Mouse (Mus musculus): Measurements from ENCODE around the gene Zswim8.

DNA sequence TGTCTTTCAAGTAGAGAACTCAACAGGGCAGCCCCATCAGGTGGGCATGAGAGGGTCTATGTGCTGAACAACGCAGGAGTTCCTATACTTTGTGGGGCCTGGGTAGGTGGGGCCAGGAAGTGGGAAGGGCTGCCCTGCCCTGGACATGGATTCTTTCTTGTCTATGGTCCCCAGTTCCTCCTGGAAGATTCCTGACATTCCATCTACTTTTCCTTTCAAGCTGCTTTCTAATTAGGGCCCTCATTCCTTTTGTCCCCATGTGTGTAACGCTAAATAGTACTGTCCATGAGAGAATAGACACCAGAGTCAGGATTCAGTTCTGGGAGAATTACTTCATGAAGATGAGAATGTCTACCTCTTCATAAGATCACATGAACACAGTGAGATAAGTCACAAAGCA, 43.8 kb upstream of the Zswim8 start:
- no peak for TF ChIP-seq POLR2A (IDR thresholded peaks at IDR 0.05; ENCODE audit: insufficient read depth, low read depth, low read length)
- TF ChIP-seq CTCF (IDR thresholded peaks at IDR 0.05; ENCODE audit: insufficient read depth, low read depth, low read length): no peak
